Mouse (Mus musculus): Measurements from ENCODE around the gene Cenpm. TPM values are rescaled to one million over a fixed set of nuclear protein-coding genes. Genes with fewer than 3 reads are reported as not detected.

Gene Cenpm
- polyA plus RNA-seq, 1 experiment: 32.0 TPM

GRCm38 (mm10) chr15:82199546-82199945 is 45.0 kb downstream of the Cenpm start:
- Histone ChIP-seq H3K4me1 (peaks cover 53% of the 10 kb centered on the region), H3K36me3 (replicated peaks; ENCODE audit: low read length) (peaks cover 100% of the 10 kb centered on the region), H3K9me3 (no peaks in the 10 kb centered on the region), H3K4me3 (replicated peaks) (no peak overlapping the region), H3K27me3 (replicated peaks) (no peaks in the 10 kb centered on the region)
- no peak for TF ChIP-seq GATA1 (IDR thresholded peaks at IDR 0.05; ENCODE audit: borderline replicate concordance, low read length)
- TF ChIP-seq FLI1 (IDR thresholded peaks at IDR 0.05; ENCODE audit: low read length): no peak

DNA sequence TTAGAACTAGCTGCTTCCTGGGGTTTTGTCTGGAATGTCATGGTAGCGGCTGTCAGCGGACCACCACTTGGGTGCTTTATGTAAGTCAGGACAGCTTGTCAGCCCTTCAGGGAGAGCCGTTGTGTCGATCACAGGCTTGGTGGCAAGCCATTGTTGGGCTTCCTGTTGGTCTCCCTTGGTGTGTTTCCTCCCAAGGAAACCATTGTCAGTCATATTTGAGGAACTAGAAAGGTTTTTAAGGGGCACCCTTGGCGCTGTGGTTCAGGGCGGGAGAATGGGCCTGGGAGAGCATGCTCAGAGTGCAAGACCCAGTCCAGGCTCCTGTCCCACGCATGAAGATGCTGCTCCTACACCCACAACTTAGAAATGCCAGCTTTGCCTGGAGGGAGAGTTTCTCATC is 46.2 kb downstream of the Cenpm start:
- H3K27me3 ChIP-seq (replicated peaks): no peaks in the 10 kb centered on the region
- peaks cover 58% of the 10 kb centered on the region for H3K4me1 ChIP-seq
- no peak for TF ChIP-seq GATA1 (IDR thresholded peaks at IDR 0.05; ENCODE audit: borderline replicate concordance, low read length)
- H3K9me3 ChIP-seq: no peaks in the 10 kb centered on the region
- peaks cover 100% of the 10 kb centered on the region for H3K36me3 ChIP-seq (replicated peaks; ENCODE audit: low read length)
- no peak overlapping the region for H3K4me3 ChIP-seq (replicated peaks)

- H3K36me3 ChIP-seq (replicated peaks; ENCODE audit: low read length): peaks cover 100% of the 10 kb centered on the region
- H3K4me3 ChIP-seq (replicated peaks): peak overlapping the region; percentile 60
- peaks cover 62% of the 10 kb centered on the region for H3K4me1 ChIP-seq
- no peaks in the 10 kb centered on the region for H3K9me3 ChIP-seq
- H3K27me3 ChIP-seq (replicated peaks): no peaks in the 10 kb centered on the region
- no peak for TF ChIP-seq FLI1 (IDR thresholded peaks at IDR 0.05; ENCODE audit: low read length)
- no peak for TF ChIP-seq GATA1 (IDR thresholded peaks at IDR 0.05; ENCODE audit: borderline replicate concordance, low read length)
These were observed 46.6 kb downstream of the Cenpm start for GRCm38 (mm10) chr15:82197937-82198336.

- TF ChIP-seq GATA1 (IDR thresholded peaks at IDR 0.05; ENCODE audit: borderline replicate concordance, low read length) (no peak), FLI1 (IDR thresholded peaks at IDR 0.05; ENCODE audit: low read length) (no peak)
- no peaks in the 10 kb centered on the region for H3K9me3 ChIP-seq
- H3K4me1 ChIP-seq: peaks cover 67% of the 10 kb centered on the region
- H3K27me3 ChIP-seq (replicated peaks): no peaks in the 10 kb centered on the region
- H3K36me3 ChIP-seq (replicated peaks; ENCODE audit: low read length): peaks cover 100% of the 10 kb centered on the region
- peak overlapping the region; percentile 59 for H3K4me3 ChIP-seq (replicated peaks)
These were observed 47.2 kb downstream of the Cenpm start for GRCm38 (mm10) chr15:82197246-82197750.

DNA sequence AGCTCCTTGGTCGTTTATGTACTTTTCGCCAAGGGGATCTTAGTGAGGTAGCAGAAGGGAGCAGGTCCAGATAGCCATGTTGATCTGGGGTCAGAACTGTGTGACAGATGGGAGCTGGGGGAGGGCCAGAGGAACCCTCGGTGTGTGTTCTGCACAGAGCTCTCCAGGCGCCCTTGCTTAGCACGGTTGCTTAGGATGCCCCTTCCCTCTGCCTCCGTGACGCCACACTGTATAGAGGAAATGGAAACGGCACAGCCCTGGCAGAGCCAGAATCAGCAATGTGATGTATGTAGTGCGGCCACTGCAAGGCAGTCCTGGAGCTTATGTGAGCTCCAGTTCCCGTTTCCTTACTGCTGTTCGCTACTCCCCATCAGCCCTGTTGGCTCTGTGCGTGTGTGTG is 48.2 kb downstream of the Cenpm start:
- no peak for TF ChIP-seq FLI1 (IDR thresholded peaks at IDR 0.05; ENCODE audit: low read length)
- no peak for TF ChIP-seq GATA1 (IDR thresholded peaks at IDR 0.05; ENCODE audit: borderline replicate concordance, low read length)
- Histone ChIP-seq H3K27me3 (replicated peaks) (no peaks in the 10 kb centered on the region), H3K4me3 (replicated peaks) (no peak overlapping the region), H3K4me1 (peaks cover 67% of the 10 kb centered on the region), H3K36me3 (replicated peaks; ENCODE audit: low read length) (peaks cover 100% of the 10 kb centered on the region), H3K9me3 (no peaks in the 10 kb centered on the region)

GRCm38 (mm10) chr15:82192617-82193016 is 51.9 kb downstream of the Cenpm start:
- Histone ChIP-seq H3K4me1 (peaks cover 58% of the 10 kb centered on the region), H3K4me3 (replicated peaks) (no peak overlapping the region), H3K9me3 (no peaks in the 10 kb centered on the region), H3K27me3 (replicated peaks) (no peaks in the 10 kb centered on the region), H3K36me3 (replicated peaks; ENCODE audit: low read length) (peaks cover 100% of the 10 kb centered on the region)
- TF ChIP-seq FLI1 (IDR thresholded peaks at IDR 0.05; ENCODE audit: low read length) (no peak), GATA1 (IDR thresholded peaks at IDR 0.05; ENCODE audit: borderline replicate concordance, low read length) (no peak)

DNA sequence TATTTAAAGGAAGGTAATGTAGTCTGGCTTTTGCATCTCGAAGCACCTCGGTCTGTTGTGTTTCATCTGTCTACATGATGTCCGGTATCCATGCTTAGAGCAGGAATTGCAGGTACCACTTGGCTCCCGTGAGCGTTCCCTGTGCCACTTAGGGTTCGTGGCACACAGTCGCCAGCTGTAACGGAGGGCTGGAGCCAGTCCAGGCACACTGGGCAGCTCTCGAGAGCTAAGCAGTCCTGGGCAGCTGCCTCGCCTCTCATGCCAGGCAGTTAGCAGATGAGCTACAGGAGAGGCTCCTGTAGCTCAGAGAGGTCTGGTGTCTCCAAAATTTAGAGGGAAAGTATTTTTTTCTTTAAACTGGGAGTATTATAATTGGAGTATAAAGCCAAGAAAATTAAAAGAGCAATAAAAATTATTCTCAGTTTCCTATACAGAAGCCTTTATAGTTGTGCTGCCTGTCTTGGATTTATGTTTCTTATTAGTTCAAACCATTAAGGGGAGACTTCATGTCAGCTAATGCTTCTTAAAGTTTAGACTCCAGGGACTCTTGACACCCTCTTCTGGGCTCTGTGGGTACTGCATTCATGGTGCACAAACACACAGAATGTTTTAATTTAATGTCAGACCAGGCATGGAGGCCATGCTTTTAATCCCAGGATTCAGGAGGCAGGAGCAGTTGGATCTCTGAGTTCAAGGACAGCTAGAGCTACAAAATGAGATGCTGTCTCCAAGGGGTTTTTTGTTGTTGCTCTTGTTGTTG is 55.9 kb downstream of the Cenpm start:
- no peaks in the 10 kb centered on the region for H3K27me3 ChIP-seq (replicated peaks)
- H3K4me3 ChIP-seq (replicated peaks): no peak overlapping the region
- peaks cover 64% of the 10 kb centered on the region for H3K4me1 ChIP-seq
- H3K36me3 ChIP-seq (replicated peaks; ENCODE audit: low read length): peaks cover 100% of the 10 kb centered on the region
- H3K9me3 ChIP-seq: peaks cover 2% of the 10 kb centered on the region; the same call in 1 of the 2 replicates
- TF ChIP-seq GATA1 (IDR thresholded peaks at IDR 0.05; ENCODE audit: borderline replicate concordance, low read length): no peak
- no peak for TF ChIP-seq FLI1 (IDR thresholded peaks at IDR 0.05; ENCODE audit: low read length)

DNA sequence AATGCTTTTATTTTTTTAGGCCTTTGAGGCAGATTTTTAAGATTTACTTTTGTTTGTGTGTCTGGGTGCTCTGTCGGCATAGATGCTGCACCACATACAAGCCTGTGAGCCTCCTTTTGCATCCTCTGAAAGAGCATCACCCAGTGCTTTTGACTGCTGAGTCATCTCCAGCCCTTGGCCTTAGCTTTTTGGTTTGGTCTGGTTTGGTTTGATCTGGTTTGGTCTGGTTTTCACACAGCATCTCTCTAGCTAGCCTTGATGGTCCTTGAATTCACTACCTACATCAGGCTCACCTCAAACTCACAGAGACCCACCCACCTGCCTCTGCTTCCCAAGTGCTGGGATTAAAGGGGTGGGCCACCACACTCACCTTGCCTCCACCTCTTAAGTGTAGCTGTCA is 56.6 kb downstream of the Cenpm start:
- Histone ChIP-seq H3K9me3 (peaks cover 2% of the 10 kb centered on the region; the same call in 1 of the 2 replicates), H3K4me3 (replicated peaks) (no peak overlapping the region), H3K36me3 (replicated peaks; ENCODE audit: low read length) (peaks cover 100% of the 10 kb centered on the region), H3K4me1 (peaks cover 67% of the 10 kb centered on the region), H3K27me3 (replicated peaks) (no peaks in the 10 kb centered on the region)
- no peak for TF ChIP-seq GATA1 (IDR thresholded peaks at IDR 0.05; ENCODE audit: borderline replicate concordance, low read length)
- no peak for TF ChIP-seq FLI1 (IDR thresholded peaks at IDR 0.05; ENCODE audit: low read length)

DNA sequence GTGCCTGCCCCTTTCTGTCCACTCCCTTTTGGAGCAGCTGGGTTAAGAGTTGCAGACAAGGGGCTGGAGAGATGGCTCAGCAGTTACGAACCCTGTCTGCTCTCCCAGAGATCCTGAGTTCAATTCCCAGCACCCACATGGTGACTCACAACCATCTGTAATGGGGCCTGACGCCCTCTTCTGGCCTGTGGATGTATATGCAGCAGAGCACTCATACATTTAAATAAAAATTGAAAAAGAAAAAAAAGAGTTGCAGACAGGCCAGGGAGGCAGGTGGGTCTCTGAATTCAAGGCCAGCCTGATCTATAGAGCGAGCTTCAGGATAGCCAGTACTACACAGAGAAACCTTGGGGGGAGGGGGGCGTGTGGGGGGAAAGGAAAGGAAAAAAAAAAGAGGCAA is 57.1 kb downstream of the Cenpm start:
- peaks cover 66% of the 10 kb centered on the region for H3K4me1 ChIP-seq
- peaks cover 4% of the 10 kb centered on the region for H3K9me3 ChIP-seq
- H3K27me3 ChIP-seq (replicated peaks): no peaks in the 10 kb centered on the region
- peaks cover 100% of the 10 kb centered on the region for H3K36me3 ChIP-seq (replicated peaks; ENCODE audit: low read length)
- H3K4me3 ChIP-seq (replicated peaks): no peak overlapping the region
- TF ChIP-seq FLI1 (IDR thresholded peaks at IDR 0.05; ENCODE audit: low read length): no peak
- TF ChIP-seq GATA1 (IDR thresholded peaks at IDR 0.05; ENCODE audit: borderline replicate concordance, low read length): no peak

DNA sequence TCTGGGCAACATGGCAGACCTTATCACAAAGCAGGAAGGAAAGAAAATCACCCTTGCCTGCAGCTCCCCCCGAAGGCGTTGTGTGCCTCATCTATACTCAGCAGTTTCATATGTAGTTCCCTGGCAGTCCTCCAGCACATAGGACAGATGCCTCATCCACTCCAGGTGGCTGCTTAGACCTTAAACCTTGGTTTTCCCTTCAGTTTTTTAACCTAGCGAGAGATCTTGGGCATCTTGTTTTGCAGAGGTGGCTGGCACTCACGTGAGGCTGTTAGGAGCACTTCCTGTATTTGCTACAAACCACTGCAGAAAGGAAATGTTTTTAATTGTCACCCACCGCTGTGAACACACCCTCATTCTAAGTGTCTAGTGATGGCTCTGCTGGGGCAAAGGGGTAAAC is 57.6 kb downstream of the Cenpm start:
- H3K4me1 ChIP-seq: peaks cover 71% of the 10 kb centered on the region
- peaks cover 100% of the 10 kb centered on the region for H3K36me3 ChIP-seq (replicated peaks; ENCODE audit: low read length)
- no peak overlapping the region for H3K4me3 ChIP-seq (replicated peaks)
- TF ChIP-seq FLI1 (IDR thresholded peaks at IDR 0.05; ENCODE audit: low read length) (no peak), GATA1 (IDR thresholded peaks at IDR 0.05; ENCODE audit: borderline replicate concordance, low read length) (no peak)
- no peaks in the 10 kb centered on the region for H3K27me3 ChIP-seq (replicated peaks)
- peaks cover 9% of the 10 kb centered on the region for H3K9me3 ChIP-seq
